Mouse (Mus musculus) heart, adult 8-10 months (tissue): ENCODE results near the gene Gga2. TPM values are rescaled to one million over a fixed set of nuclear protein-coding genes. Genes with fewer than 3 reads are reported as not detected.

Experiments used
- DNase-seq: peaks from one replicate; pipeline ENCODE4 v3.0.0; 2022; ENCODE audit warnings: low spot score
- total RNA-seq, 4 experiments: library from RNA; stranded (reverse); gene quantifications; 2 replicates each; pipeline ENCODE4 v1.2.4; 2022

Gene Gga2
- total RNA-seq: 10 to 100 TPM; 31.7 to 39.2 (median 35.4) TPM

DNA sequence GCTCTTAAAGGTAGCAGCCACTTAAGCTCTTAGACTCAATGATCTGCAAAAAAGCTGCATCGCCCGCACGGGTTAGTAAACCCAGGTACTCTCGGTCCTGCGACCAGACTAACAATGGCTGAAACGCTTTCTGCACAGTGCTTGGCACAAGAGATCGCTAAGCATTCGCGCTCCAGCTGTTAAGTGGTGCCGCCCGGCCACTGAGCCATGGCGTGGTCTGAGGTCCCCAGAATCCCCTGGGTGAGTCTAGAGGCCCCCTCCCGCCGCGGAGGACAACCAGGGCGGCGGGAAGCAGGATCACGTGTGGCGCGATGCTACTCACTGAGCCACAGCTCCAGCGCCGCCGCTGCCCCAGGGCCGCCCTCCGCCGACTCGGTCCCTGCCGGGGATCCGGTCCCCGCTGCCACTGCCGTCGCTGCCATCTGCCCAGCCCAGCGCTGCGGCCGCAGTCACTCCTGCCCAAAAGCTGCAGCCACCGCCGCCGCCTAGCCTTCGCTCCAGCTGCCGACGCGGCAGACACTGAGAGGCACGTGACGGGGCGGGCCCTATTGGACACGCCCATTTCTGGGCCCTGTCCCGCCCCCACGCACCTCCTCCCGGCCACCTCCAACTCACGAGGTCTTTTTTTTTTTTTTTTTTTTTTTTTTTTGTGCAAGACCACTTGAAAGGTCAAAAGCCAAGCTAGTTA lies at the start of gene Gga2:
Gga2 (minus strand) TSS at position 556 of the 688 bp plus-strand sequence.
- peak; percentile 82 for DNase-seq

DNA sequence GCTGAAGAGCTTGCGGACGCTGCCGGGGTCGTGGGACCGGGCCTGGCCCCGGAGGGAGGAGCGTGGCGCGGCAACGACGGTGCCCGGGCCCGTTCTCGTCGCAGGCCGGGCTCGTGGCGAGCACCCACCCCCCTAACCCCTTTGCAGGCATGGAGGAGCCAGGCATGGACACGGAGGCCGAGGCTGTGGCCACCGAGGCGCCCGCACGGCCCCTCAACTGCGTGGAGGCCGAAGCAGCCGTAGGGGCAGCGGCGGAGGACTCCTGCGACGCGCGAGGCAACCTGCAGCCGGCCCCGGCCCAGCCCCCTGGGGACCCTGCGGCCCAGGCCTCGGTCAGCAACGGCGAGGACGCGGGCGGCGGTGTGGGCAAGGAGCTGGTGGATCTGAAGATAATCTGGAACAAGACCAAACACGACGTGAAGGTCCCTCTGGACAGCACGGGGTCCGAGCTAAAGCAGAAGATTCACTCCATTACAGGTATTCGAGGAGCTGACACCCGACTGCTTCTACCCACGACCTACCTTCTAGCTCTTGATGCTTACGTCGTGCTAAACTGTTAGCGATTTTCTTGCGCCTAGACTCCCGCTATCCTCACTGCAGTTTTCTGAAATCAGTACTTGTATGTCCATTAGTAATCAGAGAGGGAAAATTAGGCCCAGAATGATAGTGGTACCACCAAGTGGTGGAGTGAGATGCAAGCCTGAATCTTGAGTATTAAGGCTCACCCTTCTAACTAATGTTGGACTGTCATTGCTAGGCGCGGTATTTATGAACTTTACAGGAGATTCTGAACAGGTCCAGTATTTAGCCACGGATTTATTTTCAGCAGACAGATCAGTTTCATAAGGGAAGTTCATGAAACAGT lies 46.7 kb upstream of the Gga2 start:
- peak; percentile 19 for DNase-seq

DNA sequence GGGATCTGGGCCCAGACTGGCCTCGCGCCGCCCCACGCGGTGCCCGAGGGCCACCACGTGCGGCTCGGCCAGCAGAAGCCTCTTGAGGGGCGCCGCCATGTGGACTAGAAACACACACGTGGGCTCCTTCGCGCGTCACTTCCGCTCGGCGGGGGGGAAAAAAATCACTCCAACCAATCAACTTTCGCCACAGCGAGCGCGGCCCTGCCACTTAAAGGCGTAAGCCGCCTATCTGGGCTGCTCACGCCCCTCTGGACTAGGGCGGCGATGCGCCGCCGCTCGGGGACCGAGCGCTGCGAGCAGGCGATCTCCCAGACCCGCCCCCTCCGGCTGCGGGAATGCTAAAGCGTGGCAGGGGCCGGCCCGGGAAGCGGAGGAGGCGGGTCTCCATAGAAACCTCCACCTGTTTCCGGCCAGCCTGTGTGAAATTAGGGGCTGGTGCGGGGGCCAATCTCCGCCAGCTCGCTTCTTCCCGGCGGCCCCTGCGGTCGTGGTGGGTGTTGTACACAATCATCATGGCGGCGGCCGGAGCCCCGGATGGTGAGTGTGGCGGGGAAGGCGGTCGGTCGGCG lies 46.0 kb upstream of the Gga2 start, which contains the start of the genes Ubfd1 and Ears2:
Ubfd1 (plus strand) TSS at position 231 of the 572 bp plus-strand sequence.
Ears2 (minus strand) TSS at position 319 of the 572 bp plus-strand sequence.
- peak; percentile 98 for DNase-seq

- no peak for DNase-seq
Measured at GRCm38 (mm10) chr7:122066102-122066944, 45.3 kb upstream of the Gga2 start.

DNA sequence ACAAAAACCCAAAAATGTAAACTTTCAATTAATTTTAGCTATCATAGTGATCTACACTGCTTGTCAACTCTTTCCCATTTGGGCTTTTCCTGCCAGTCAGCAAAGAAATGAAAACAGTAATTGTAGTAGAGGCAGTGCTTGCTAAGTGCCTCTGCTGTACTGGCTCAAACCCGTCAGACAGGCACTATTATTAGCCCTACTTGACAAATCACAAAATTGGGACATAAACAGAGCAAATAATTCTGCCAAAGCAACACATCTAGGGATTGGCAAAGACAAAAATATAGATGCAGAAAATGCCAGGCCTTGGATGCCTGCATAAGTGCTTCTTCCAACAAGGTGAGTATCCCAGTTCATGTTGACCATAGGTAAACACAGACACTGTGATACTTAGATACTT lies 44.6 kb upstream of the Gga2 start:
- DNase-seq: no peak

DNA sequence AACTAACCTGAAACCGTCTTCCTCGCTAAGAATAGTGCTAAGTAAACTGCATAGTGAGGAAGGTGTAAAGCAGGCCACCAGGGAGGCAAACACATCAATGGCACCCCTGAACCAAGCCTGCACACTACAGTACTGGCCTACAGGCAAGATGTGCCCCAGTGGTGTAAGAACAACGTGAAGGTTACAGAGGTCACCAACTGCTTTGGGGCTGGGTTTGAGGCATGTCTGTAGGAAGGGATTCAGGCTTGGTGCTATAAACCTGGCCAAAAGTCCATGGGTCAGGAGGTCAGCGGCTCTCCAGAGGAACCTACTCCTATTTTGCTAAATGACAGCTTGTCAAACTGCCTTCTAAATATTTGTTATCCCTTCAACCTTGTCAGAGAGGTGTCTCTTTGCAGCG lies 35.6 kb upstream of the Gga2 start:
- no peak for DNase-seq

DNA sequence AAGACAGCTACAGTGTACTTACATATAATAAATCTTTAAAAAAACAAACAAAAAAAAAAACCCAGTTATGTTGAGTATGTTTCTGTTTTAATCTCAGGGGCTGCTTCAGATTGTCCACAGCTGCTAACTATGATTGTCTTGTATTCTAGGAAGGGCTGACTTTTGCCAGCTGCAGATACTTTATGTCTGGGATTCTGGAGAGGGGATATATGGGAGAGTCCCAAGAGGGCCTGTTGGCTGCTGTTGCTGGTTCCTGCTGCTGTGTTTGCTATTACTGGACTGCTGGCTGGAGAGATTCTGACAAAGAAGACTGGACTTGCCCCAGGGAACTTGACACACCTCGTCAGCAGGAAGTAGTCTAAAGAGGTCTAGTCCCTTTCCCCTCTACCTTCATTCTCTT lies 29.8 kb upstream of the Gga2 start:
- DNase-seq: no peak

- DNase-seq: no peak
Measured at GRCm38 (mm10) chr7:122048191-122048590, 27.2 kb upstream of the Gga2 start.

- no peak for DNase-seq
Measured at GRCm38 (mm10) chr7:122046813-122047212, 25.8 kb upstream of the Gga2 start.

GRCm38 (mm10) chr7:122045711-122046110 lies 24.7 kb upstream of the Gga2 start:
- DNase-seq: no peak

- peak; percentile 74 for DNase-seq
Measured at GRCm38 (mm10) chr7:122045181-122045634, 24.2 kb upstream of the Gga2 start.

GRCm38 (mm10) chr7:122044106-122044505 lies 23.1 kb upstream of the Gga2 start:
- no peak for DNase-seq

DNA sequence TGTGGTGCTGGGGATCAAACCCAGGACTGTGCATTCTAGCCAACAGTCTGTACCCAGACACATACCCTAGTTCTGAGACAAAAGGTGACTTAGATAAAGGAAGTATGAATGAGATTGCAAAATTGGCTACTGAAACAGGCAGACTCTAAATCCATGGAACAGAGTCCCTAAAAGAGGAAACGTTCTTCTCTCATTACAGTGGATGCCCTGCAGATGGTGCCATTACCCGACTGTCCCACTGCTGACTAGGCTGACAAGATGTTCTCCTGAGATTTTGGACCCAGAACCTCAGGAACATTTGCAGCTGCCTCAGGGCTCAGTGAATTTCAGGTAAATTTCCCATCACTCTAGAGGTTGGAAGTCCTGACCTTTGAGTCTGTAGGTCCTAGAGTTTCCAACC lies 13.3 kb upstream of the Gga2 start:
- no peak for DNase-seq

DNA sequence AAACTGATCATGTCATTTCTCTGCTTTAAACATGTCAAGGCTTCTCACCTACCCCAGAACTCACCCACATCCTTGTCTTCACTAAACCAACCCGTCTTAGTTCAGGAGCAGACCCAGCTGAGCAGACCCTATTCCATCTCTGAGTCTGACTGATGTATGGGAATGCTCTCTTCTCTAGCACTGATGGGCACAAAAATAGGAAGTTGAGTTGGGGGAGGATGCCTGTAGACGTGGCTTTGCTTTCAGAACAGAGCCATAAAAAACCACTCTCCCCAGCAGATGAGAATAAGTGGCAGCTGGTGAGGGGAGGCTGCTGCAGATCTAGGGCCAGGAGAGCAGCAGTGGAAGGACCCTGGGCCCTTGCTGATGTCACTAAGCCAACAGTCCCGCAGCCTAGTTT lies 12.3 kb upstream of the Gga2 start:
- no peak for DNase-seq

DNA sequence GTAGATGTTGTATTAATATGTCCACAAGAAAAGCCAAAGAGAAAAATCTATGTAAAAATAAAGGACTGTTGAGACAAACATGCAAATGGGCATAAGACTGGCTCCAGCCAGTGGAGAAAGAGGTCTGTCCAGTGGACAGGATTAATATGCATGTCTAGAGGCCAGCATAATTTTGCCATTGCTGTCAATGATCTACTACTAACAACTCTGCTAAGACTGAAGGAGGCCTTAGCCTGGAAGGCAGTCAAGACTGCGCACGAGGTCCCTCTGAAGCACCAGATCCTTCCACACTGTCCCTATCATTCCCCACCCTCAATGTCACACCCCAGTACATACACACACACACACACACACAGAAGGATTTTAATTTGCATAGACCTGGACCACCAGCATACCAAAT lies 1.1 kb upstream of the Gga2 start:
- DNase-seq: no peak

- DNase-seq: no peak
Measured at GRCm38 (mm10) chr7:122020273-122020666, 752 bp downstream of the Gga2 start.

DNA sequence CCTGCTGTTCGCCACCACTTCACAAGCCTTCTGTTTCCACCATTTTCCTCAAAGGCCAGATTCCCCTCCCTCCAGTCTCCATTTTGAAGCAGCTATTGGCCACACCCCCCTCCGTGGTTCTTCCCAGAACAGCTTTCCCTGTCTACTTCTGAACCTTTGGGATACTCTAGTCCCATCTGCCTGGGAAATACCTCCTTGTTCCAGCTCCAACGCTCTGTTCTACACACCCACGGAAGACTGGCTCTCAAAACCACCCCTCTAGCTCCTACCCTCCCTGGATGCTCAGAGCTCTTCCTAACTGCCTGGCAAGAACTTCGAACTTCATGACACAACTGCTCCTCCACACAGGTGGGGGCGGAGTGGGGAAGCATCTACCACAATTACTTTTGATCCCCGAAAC lies 2.0 kb downstream of the Gga2 start:
- DNase-seq: no peak

- DNase-seq: no peak
Measured at GRCm38 (mm10) chr7:122018247-122018646, 2.8 kb downstream of the Gga2 start.

DNA sequence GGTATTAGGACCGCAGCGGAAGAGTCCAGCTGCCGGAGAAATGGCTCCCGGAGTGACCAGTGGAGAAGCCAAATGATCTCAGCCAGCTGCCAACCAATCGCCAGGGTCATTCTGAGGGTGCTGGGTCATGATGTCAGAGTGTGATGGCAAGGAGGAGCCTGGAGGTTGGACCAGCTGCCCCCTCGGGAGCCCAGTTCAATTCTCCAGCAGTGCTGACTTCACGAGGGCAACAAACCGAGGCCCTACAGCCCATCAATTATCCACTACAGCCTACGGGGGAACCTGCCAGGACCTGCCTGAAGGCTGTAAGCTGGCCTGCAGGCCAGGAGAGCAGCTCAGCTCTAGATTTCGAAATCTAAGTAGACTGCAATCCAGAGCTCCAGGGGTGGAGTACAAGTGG lies 5.3 kb downstream of the Gga2 start:
- DNase-seq: no peak

GRCm38 (mm10) chr7:122015105-122015504 lies 5.9 kb downstream of the Gga2 start:
- DNase-seq: no peak

- no peak for DNase-seq
Measured at GRCm38 (mm10) chr7:122012949-122013348, 8.1 kb downstream of the Gga2 start.
